Mouse (Mus musculus) embryo, embryonic 9.5 days (tissue): ENCODE results near the gene Ang.

Source experiments
- DNase-seq: peaks from one replicate; pipeline ENCODE4 v3.0.0-alpha.2; 2017; ENCODE audit errors: extremely low spot score

The Ang gene

DNA sequence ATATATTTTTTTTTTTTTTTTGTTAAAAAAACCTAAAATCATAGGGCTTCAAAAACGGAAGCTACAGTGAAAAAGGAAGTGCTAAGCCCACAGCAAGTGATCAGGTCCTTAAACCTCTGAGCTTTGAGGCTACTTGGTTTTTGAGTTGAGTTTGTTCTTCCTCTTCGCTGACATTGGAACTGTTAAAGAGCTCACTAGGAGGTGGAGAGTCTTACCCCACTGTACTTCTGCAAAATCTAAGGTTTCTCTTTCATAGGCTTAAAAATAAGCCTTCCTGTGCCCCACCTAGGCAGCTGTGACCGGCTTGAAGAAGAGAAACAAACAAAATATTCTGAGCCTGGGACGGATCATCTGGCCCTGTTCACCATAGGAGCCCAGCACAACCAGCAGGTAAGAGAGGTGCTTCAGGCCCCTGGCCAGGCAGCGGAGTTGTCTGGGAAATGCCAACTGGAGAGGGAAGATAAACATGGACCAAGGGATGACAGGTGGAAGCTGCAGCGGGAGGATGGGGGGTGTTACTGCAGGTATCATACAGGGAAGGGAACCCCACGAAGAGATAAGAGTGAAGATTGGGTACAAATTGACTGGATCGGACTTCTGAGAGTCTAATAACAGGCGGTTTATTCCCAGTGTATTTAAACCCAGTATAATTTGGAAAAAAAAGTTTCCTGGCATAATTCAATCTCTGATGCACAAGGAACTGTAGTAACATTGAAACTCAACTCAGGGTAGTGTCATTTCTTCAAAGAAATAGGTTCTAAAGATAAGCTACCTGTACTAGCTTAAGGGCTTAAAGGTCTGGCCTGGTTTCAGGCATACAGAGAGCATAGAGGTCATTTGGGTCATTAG lies 38.0 kb downstream of the Ang start:
- no peak for DNase-seq

DNA sequence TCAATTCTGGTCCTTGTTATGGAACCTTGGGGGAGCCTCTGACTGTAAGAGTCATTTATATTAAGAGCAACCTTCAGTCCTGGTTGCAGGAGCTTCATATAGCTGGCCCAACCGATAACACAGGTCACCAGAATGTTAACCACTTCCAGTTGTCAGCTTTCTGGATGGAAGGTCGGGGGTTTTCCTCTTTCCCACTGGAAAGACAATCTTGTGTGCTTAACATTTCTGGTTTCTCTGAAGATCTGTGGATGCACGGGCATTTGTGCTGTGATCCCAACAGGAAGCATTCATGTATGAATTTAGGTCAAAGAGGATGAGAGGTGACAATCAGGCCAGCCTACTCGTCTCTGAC lies 38.6 kb downstream of the Ang start:
- DNase-seq: no peak

DNA sequence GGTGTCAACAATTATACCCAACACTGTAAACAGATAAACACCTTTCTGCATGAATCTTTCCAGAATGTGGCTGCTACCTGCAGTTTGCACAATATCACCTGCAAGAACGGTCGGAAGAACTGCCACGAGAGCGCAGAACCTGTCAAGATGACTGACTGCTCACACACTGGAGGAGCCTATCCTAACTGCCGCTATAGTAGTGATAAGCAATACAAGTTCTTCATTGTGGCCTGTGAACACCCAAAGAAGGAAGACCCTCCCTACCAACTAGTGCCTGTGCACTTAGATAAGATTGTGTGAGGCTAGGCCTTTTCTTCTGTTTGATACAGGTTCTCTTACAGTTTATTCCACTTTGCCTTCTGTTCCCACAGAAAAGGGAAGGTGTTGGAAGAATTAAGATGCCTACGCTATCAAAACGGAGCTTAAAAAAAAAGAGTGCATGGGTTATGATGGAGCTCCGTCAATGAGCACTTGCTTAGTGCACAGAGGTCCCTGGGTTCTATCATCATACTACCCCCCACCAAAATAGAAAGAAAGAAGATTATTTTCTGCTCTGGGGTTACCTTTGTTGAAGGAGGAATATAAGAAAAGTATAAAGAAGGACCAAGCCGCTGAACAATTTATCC lies 39.5 kb downstream of the Ang start:
- DNase-seq: no peak

DNA sequence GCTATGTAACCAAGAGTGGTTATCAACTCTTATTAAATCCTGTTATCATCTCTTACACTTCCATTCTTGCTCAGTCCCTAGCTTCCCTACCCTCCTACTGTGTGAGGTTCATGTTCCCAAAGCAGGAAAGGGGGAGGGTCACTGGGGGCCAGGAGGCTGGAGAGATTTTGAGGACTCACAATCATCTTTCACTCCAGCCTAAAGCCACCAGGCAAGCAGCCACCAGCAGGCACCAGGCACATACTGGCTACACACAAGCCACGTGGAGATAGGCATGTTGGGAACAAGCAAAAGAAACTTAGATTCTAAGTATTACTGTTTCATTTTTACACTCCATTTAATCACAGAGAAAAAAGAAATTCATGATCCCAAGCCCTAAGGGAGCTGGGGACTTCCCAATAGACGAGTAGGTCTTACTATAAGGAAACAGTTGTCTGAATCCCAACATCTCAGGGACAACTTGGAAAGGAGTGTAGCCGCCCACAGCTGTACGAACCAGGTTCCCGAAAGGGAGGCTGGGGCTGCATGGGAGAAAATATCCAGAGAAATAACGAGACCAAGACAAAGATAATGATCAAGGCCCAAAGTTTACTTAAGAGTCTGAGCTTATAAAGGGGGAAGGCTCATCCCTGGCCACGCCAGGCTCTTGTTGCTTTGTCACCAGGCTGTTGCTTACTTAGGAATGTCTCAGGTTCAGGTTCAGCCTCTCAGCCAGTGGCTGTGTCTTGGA lies 40.3 kb downstream of the Ang start:
- no peak for DNase-seq

DNA sequence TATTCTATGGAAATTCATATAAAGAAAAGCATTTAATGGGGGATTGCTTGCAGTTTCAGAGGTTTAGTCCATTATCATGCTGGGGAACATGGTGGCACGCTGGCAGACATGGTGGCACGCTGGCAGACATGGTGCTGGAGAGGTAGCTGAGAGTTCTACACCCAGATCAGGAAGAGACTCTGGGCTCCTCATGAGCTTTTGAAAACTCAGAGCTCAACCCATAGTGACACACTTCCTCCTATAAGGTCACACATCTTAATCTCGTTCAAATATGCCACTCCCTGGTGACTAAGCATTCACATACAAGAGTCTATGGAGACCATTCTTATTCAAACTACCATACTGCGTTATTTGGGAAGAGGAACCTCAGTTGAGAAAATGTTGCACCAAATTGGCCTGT lies 41.4 kb downstream of the Ang start:
- no peak for DNase-seq

DNA sequence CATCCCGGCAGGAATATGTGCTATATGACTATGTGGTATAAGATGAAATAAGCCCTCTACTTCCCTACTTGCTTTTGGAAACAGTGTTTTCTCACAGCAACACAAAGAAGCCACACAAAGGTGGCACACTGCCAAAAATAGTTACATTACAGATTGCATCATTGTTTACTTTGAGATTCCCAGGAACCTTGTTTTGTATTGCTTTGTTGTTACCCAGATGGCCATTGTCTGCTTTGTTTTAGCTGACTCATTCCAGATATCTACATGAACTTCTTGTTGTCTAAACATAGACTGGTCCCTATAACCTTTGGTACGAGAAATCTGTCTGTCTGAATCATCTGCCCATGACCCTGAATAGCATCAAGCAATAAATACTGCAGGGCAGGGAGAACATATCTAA lies 49.4 kb downstream of the Ang start:
- DNase-seq: no peak

DNA sequence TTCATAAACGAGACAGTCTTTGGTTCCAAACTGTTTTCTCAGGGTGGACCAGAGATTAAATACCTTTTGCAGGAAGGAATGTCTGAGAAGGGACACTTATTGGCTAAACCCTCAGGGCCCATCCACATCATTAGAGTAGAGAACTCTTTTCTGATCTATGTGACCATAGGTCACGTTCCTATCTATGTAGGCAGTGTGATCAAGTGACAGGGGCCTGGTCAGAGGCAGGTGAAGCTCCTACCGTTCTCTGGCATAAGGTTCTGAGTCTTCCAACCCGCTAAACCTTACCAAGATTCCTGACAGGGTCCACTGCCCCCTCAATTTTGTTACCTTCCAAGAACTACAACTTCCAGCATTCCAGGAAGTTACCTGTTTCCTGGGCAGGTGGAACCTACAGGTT lies 51.2 kb downstream of the Ang start:
- no peak for DNase-seq

DNA sequence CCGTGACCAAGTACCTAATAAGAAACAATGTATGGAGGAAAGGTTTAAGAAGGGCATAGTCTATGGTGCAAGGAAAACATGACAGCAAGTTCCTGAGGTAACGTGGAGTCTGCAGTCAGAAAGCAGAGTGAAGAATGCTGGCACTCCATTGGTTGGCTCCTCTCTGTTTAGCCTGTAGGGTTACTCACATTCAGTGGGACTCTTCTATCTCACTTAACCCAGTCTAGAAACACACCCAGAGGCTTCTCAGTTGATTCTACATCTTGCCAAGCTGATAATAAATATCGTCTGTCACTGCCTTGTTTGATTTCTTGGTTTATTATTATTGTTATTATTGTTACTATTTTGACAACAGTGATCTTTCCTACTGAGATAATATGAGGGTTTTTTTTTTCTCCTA lies 51.6 kb downstream of the Ang start:
- no peak for DNase-seq

DNA sequence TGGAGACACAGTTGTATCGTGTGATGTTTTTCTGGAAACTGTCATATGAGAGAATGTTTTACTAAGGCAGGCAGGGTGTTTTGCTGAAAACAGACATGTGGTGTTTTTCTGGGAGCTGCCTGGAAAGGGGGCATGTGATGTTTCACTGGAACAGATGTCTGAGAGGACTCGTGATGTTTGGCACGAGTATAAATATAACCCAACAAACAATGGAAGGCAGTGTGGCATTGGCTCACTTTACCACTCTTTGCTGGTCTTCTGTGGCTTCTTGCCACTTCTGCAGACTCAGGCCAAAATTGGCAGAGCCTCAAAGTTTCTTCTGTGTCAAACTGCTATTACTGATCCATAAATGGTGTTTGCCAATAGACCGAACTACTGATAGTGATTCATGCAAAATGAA lies 52.3 kb downstream of the Ang start:
- no peak for DNase-seq

DNA sequence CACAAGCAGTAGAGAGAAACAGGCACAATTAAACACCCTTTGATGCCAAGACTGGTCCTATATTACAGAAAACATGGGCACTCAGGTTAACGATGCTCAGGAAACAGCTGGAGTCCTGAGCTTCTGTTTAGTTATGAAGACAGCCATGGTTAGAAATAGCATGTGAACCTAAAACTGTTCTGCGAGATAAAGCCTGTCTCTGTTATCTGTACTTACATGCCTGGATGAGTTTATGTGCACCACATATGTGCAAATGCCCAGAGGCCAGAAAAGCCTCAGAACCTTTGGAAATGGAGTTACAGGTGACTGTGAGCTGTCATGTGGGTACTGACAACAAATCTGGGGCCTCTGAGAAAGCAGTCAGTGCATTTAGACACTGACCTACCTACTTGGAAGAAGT lies 53.0 kb downstream of the Ang start:
- no peak for DNase-seq

DNA sequence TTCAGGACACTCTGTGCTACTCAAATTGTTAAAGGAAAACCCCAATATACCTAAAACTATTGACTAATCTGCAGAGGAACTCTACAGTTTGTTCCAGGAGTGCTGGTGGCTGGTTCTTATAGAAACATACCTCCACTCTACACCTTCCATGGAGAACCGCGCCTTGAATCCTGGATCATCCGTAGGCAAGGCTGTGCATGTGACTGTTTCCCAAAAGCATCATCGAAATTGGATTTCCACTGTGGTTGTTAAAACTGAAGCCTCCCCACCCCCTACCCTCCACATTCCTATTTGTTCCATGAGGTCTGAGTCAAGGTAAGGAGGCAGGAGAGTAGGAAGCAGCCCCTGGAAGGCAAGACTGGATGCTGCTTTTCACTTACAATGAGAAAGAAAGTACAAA lies 53.5 kb downstream of the Ang start:
- DNase-seq: no peak

DNA sequence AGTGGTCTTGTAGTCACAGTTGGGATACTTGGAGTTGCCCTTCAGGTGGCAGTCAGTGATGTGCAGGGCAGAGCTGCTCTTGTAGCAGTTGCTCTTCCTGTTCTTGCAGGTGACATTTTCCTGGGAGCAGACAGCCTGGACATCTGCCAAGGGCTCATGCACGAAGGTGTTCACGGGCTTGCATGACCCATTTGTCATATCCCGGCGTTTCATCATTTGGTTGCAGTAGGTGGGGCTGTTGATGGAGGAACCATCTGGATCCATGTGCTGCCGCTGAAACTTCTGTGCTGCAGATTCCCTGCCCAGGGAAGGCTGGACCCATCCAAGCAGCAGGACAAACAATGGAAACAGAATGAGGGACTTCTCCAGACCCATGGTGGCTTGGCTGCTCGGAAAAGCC lies 54.6 kb downstream of the Ang start:
- DNase-seq: no peak

DNA sequence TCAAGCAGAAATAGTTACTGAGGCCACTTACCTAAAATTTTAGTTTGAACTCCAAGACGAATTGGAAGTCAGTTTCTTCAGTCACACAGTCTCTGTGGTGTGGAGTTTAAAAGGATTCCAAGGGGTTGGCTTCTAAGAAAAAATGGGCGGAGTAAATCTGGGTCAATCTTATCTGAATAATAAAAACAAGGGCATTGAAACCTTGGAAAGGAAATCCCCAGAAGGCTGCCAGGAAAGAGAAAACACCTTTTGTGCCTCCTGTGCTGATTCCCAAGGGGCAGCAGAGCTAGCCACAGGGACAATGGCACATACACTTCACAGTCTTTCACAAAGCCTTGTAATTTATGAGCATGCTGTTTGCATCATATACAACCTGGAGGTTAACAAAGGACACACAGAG lies 55.7 kb downstream of the Ang start, which contains the start of gene Rnase1:
Rnase1 (minus strand) TSS at position 101 of the 400 bp plus-strand sequence.
- DNase-seq: no peak

DNA sequence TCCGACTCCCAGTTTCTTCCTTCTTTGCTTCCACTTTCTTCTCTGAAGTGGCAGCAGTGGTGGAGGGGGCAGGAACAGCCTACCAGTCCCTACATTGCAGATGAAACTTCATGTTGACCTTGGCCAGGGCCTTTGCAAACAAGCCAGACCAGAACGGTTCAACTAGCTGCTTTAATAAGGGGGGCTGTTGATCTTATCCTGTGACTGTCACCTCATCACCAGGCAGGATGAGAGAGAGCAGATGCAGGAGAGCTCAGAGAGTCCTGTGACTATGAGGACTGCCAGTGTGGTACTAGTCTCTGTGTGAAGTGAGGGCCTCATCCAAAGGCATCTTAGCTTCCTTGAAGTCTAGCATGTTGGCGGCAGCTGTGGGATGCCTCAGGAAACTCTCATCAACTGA lies 57.1 kb downstream of the Ang start:
- DNase-seq: no peak

DNA sequence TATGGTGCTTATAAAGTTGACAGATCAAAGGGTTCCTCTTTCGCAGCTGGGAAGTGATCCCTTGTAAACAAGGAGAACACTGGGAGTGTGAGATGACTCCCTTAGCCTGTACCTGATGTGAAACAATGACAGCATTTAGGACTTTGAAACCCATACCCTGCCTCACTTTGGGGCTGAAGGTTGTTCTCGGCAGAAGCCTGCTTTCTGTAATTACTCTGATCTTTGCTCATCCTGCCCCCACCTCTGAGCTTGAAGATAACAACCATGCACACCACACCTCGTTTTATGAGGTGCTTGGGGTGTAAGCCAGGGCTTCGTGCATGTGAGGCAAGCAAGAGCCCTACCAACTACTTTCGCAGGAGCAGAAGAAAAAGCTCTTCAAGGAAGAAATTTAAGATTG lies 58.2 kb downstream of the Ang start:
- DNase-seq: no peak

DNA sequence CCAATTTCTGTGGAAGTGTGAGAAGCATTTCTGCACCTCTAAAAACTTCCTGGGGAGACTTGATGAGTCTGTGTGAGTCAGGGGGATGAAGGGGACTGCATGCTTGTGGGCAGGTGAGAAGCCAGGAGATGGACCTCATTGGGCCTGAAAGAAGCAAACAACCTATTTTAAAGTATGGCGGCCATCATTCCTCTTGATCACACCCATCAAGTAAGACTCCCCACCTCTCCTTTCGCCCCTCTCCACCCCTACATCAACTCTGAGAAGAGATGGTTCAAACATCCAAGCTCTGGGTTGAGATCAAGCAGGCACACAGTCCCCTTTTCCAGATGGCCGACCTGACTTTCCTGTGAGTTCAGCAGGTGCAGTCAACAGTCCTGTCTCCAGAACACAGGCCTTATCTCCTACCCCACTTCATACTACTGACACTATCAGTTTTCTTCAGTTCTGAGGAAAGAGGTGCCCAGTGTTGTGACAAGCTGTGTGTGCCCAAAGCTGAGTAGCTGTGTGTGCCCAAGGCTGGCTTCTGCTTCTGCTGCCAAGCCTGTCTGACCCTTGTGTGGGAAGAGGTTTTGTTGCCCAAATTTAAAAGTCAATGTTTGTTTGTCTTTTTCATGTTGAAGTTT lies 59.4 kb downstream of the Ang start:
- DNase-seq: no peak
